Mouse (Mus musculus): ENCODE data around the gene Msh5.

The Msh5 gene

DNA sequence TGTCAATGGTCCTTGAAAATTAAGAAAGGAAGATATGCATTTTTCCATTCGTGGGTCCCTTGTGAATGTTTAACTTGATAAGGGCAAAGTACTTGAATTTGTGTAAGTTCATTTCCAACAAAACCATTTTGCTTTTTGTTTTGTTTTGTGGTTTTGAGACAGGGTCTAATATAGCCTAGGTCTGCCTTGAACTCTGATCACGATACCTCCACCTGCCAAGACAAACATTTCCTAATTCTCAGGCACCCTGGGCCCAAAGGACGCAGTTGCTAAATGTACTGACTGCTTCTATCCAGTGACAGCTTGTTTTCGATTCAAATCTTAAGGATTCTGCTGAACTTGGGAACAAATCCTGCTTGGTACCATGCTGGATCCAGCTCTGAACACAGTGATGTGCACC is 66.9 kb downstream of the Msh5 start:
- no peak for ATAC-seq (ENCODE audit: insufficient number of reproducible peaks, low FRiP score, low TSS enrichment)

All from cerebellum, adult (tissue).